Mouse (Mus musculus) embryo, embryonic 10.5 days (tissue): ENCODE measurements at regions not wholly inside any gene's neighbourhood (a gene's known extent, or its start where the extent isn't known, plus 50 kb on each side); places are given as distances from the start of the nearest gene placed in this dataset.

Experiments
- DNase-seq: peaks from one replicate; pipeline ENCODE4 v3.0.0-alpha.2; 2015; ENCODE audit warnings: low spot score

- DNase-seq = no peak
Observed at GRCm38 (mm10) chr11:57958233-57958632, 50.6 kb upstream of the Larp1 start.

GRCm38 (mm10) chr11:57956909-57957308 lies 52.0 kb upstream of the Larp1 start:
- no peak for DNase-seq

DNA sequence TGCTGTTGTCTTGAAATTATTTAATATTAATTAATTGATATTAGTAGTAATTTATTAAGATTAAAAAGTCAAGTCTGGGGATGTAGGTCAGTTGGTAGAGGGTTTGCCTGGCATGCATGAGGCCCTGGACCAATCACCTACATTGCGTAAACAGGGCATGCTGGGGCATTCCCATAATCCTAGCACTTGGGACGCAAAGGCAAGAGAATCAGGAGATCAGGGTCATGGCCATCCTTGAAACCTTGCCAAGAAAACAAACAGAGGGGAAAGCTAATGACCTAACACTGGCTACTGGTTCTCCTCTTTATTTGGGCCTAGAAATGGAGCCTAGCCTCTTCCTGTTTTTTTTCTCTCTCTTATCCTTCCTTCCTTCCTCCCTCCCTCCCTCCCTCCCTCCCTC lies 52.8 kb upstream of the Larp1 start:
- DNase-seq = no peak

DNA sequence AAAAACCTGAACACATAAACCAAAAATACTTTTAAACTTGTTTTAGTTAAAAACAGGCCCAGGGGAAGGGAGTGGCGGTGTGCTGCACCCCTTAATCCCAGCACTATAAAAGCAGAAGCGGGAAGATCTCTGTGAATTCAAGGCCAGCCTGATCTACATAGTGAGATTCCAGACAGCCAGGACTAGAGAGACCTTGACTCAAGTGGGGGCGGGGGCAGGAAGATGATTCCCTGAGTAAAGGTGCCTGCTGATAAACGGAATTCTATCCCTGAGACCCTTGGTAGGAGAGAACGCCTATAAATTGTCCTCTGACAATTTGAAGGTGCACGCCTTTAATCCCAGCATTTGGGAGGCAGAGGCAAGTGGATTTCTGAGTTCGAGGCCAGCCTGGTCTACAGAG lies 53.4 kb upstream of the Larp1 start:
- no peak for DNase-seq

DNA sequence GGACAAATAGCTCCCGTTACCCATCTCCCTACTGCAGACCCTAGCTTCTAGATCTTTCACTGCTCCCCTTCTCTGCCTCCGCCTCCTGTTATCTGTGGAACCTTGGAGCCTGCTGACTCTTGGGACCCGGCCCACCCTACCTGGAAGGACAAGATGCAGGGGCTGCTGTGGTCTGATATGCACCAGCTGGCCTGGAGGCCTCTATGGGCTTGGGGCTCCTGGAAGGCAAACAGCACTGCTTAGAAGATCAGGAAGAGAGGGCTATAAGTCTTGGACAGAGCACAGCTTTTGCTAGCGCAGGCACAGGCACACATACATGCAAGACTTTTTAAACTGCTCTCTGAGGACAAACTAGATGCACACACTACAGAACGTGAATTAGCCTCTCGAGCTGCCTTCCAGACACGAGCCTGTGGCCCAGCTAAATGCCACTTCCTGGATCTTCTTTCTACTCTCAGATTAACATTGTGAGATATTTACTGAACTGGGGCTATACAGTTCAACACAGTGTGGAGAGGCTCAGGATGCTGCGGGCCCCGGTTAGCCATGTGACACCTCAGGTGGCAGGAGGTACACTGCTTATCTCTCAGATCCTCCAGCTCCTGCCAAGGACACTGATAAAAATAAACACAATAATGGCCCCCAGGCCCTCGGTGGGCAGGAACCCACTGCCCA lies 54.2 kb upstream of the Larp1 start:
- DNase-seq = no peak

GRCm38 (mm10) chr11:57953694-57954093 lies 55.2 kb upstream of the Larp1 start:
- no peak for DNase-seq

DNA sequence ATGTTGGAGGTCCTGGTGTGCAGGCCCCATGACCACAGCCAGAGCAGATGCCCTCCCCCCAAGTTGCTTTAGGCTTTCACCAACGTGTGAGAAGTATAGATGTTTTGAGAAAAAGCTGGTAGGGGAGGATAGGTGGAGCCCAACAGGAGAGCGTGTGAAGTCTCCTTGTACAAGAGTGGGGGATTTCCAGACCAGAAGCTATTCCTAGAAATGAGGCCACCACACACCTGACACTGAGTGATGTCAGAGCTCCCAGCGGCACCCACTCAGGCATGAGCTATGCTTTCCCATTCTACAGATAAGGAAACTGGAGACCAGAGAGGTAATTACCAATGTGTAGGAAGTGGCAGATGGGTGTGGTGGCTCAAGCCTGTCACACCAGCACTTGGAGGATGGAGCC lies 56.2 kb upstream of the Larp1 start:
- no peak for DNase-seq

GRCm38 (mm10) chr11:57951541-57952326 lies 57.1 kb upstream of the Larp1 start:
- no peak for DNase-seq

DNA sequence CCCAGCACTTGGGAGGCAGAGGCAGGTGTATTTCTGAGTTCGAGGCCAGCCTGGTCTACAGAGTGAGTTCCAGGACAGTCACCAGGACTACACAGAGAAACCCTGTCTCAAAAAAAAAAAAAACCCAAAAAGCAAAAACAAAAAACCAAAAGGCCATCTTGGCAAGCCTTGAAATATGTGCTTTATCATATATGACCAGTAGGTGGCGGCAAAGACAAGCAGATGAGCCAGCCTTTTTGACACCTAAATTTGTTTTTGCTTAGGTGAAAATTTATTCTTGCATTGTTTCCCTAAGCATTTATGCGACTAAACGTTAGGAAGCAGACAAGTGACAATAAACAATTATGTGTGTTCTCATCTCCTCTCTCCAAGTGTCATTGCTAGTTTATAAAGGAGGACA lies 57.9 kb upstream of the Larp1 start:
- DNase-seq = peak; percentile 84

GRCm38 (mm10) chr11:57949067-57949466 lies 59.8 kb upstream of the Larp1 start:
- DNase-seq = no peak

DNA sequence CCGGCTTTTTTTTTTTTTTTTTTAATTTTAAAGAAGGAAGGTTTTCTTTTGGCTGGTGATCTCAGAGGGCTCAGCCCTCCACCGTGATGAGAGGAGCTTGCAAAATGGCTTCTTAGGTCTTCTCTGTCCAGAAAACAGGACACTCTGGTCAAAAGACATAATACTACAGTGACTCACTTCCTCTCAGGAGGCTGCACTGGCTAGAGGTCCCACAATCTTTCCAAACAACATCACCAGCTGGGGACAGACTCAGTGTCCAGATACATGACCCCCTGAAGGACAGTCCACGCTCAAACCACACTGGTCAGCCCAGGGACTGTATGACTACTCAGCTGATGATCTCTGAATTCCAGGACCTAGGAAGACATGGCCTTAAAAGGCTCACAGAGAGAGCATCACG lies 61.5 kb upstream of the Larp1 start:
- DNase-seq = no peak

DNA sequence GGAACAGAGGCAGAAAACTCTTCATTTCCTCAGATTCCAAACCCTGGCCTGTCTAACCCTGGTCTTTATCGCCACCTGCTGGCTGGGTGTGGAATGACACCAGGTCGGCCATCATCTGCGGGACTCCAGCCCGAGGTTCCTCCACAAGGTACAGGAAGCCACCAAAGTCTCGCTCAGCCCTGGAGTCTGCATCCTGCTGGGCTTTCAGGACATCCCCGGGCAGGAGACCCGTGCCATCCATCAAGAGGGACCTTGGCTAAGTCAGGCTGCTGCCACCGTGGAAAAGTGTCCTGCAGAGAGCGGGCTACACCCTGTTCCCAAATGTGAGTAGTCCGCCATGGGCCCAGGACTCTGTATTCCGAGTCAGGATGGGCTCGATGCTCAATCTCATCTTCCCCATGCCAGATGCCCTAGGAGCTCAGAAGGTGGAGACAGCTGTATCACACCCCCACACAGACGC lies 74.4 kb upstream of the Larp1 start:
- peak; percentile 92 for DNase-seq

- DNase-seq = peak; percentile 24
Observed at GRCm38 (mm10) chr11:57933065-57933464, 75.8 kb upstream of the Larp1 start.

- peak; percentile 60 for DNase-seq
Observed at GRCm38 (mm10) chr11:57929506-57929905, 79.4 kb upstream of the Larp1 start.

GRCm38 (mm10) chr11:57920263-57920662 lies 87.6 kb upstream of the Hand1 start:
- peak; percentile 39 for DNase-seq

DNA sequence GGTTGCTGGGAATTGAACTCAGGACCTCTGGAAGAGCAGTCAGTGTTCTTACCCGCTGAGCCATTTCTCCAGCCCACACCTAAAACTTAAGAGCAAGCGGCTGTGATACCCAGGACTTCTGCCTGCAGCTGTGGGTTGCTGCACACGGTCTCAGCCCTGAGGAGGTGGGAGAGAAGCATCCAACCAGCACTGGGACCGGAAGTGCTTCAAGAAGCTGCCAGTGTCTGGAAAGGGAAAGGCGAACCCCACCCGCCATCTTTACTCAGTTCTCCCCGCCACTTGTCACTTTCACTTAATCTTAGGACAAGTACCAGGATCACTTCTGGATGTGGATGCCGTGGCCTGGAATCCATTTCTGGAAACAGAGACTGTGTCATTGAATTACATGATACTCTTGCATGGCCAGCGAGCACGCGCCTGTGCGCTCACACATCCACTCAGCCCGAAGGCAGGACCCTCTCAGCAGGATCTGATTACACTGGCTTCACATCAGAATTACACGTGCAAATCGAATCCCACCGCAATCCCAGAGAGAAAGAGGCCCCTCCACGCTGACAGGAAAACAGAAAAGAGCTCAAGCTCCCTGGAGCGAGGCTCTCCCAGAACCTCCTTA lies 85.9 kb upstream of the Hand1 start:
- DNase-seq = no peak

DNA sequence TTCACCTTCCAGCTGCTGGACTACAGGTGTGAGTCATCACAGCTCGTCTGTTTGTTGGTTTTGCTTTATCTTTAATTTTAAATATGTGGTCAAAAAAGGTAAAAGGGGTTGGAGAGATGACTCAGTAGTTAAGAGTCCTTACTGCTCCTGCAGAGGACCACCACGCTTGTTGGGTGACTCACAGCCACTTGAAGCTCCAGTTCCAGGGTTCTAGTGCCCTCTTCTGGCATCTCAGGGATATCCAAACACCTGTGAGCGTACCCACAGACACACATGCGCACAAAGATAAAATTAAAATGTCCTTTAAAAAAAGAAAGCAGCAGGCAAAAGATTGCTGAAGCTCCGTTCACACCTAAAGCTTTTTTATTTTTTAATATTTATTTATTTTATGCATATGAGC lies 85.4 kb upstream of the Hand1 start:
- DNase-seq = peak; percentile 40

DNA sequence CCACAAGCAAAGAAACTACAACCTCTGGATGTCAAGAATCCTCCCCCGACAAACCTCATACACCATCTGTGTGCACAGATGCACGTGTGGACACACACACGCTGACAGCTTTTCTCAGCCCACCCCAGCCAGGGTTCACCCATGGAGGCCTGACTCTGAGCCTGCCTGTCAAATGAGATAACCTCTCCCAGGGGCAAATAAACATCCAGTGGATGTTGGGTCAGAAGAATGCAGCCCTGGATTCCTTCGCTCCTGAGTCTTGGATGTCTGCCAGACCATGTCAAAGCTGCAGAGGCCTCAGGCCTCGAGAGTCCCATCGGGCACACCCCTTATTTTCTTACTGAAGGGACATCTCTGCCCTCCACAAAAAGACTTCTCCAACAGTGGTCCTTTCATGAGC lies 83.4 kb upstream of the Hand1 start:
- peak; percentile 21 for DNase-seq

DNA sequence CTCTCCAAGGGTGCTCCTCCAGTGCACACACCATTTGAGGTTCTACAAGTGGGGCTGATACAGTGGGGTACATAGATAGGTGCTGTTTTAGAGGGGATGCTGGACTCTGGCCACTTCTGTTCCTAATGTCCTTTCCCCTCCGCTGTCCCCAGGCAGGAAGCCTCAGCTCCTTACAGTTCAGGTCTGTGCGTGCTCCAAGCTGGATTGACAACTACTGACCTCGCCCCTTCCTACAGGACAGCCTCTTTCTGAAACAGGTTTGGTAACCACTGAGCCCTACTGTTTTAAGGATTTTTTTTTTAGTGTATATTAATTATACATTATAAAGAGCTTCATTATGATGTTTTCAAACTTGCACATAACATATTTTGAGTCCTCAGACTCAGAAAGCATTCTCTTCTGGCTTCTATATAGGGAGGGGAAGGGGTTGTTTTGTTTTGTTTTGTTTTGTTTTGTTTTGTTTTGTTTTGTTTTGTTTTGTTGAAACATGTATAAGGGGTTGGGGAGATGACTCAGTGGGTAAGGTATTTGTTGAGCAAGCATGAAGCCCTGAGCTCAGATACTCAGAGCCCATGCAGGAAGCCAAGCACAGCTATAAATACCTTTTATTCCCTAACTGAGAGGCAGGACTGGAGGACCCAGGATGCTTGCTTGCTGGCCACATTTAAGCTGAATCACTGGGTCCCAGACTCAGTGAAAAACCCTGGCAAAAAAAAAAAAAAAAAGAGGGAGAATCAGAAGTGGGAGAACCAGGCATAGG lies 81.4 kb upstream of the Hand1 start:
- no peak for DNase-seq

DNA sequence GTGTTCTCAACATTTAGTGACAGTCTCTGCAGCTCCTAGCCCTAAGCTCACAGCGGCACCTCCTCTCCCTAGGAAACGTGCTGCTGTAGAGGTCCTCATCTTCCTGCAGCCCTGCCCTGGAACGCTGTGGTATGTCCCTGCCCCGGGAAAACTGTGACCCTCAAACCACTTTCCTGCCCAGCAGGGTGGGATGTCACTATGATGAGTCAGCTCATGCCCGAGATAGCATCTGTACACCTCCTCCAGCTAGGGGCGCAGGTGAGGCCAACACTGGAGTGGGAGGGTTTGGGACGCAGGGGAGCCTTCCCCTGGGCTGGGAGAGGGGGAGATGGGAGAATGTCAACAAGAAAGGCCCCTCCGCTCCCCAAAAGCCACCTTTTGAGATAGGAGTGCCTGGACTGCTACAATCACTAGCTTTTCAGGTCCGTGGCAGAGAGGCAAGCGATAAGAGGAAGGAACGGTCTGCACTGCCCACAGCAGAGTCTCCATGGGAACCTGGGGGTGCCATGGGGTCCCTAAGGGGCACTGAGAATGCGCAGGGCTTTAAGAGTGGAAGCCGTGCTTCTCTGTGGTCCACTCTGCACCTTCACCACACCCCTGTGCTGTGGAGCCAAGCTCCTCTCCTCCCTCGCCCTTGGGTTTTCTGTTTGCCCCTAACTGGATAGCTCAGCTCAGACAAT lies 80.5 kb upstream of the Hand1 start:
- DNase-seq = no peak

GRCm38 (mm10) chr11:57911698-57912283 lies 79.2 kb upstream of the Hand1 start:
- no peak for DNase-seq
